Mouse (Mus musculus) heart, embryonic 12.5 days (tissue): ENCODE measurements around the gene Kcnh2. TPM values are rescaled to one million over a fixed set of nuclear protein-coding genes. Genes with fewer than 3 reads are reported as not detected.
A peak's percentile ranks its signal among the peaks of the same experiment; 100 is the strongest.

Source experiments
- ATAC-seq: fragments of 200-750 bp; cut with Nextera tagmentation; 2 replicates; pipeline ENCODE4 v1.8.0; 2017; ENCODE audit warnings: moderate TSS enrichment, moderate library complexity; ENCODE audit not compliant: insufficient number of reproducible peaks, low FRiP score
- H3K27ac ChIP-seq: fragments of 300-500 bp; sonication (generic); 2 replicates; pipeline ENCODE4 v1.5.1; 2016; ENCODE audit warnings: mild to moderate bottlenecking, moderate library complexity; ENCODE audit not compliant: poor library complexity, severe bottlenecking
- H3K27me3 ChIP-seq: fragments of 300-500 bp; sonication (generic); replicated peaks from 2 replicates; pipeline ENCODE4 v1.6.1; 2016; ENCODE audit warnings: mild to moderate bottlenecking, moderate library complexity
- H3K36me3 ChIP-seq: fragments of 300-500 bp; sonication (generic); 2 replicates; pipeline ENCODE4 v1.6.1; 2016; ENCODE audit warnings: mild to moderate bottlenecking, moderate library complexity
- H3K4me1 ChIP-seq: fragments of 300-500 bp; sonication (generic); replicated peaks from 2 replicates; pipeline ENCODE4 v1.6.1; 2016; ENCODE audit warnings: mild to moderate bottlenecking
- H3K4me2 ChIP-seq: fragments of 300-500 bp; sonication (generic); 2 replicates; pipeline ENCODE4 v1.6.1; 2016; ENCODE audit warnings: mild to moderate bottlenecking, moderate library complexity
- H3K4me3 ChIP-seq: fragments of 300-500 bp; sonication (generic); 2 replicates; pipeline ENCODE4 v1.5.1; 2016; ENCODE audit warnings: mild to moderate bottlenecking
- H3K9ac ChIP-seq: fragments of 300-500 bp; sonication (generic); 2 replicates; pipeline ENCODE4 v1.6.1; 2016; ENCODE audit warnings: mild to moderate bottlenecking, moderate library complexity
- H3K9me3 ChIP-seq: fragments of 300-500 bp; sonication (generic); replicated peaks from 2 replicates; pipeline ENCODE4 v1.6.1; 2016; ENCODE audit warnings: mild to moderate bottlenecking, moderate library complexity
- WGBS: fragments of 180-500 bp; shearing (Covaris S2); methylation state at CpG from one replicate; pipeline ENCODE4 v1.1.7; 2016; 5-methylcytosine and 5-hydroxymethylcytosine counted together
- polyA plus RNA-seq: library from polyadenylated mRNA; unstranded; fragments of >200 nt; fragmentation: Nextera tagmentation; extraction: Ambion mirVana; gene quantifications from 2 replicates; pipeline ENCODE4 v1.2.1, GENCODE M21; 2016

Gene Kcnh2
- polyA plus RNA-seq, 1 experiment from 2014 or later, result 40.5 TPM

DNA sequence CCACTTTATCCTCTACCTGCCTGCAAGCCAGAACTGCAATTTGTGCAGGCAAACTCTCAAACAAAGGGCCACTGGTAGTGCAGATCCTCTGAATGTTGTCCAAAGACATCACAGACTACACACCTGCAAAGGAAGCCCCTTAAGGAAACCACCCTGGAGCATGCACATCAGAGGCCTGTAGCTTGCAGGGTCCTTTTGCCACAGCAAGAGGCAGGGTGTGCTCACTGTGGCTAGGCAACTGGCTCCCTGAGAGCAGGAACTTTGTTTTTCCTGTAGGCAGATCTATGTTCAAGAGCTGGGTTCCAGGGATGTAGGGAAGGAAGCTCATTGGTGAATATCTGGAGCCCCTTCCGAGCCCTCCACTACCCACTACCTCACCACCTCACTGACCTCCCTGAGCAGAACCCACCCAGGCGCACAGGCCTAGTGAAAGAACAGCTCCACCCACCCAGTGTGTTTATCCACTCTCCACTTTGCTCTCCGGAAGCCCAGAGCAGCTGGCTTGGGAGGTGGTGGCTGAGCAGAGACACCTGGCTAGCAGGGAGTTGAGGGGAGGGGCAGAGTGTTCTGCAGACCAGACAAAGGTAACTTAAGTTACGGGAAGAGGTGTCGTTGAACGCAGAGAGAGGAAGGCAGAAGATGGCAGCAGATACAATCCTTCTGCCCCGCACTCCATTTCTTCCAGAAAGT lies 4.1 kb downstream of the Kcnh2 start:
- peak overlapping the region; percentile 99; the same call in 1 of the 2 replicates for H3K27ac ChIP-seq
- no peaks in the 10 kb centered on the region for H3K9me3 ChIP-seq
- peak overlapping the region; percentile 82; the same call in 1 of the 2 replicates for H3K4me3 ChIP-seq

DNA sequence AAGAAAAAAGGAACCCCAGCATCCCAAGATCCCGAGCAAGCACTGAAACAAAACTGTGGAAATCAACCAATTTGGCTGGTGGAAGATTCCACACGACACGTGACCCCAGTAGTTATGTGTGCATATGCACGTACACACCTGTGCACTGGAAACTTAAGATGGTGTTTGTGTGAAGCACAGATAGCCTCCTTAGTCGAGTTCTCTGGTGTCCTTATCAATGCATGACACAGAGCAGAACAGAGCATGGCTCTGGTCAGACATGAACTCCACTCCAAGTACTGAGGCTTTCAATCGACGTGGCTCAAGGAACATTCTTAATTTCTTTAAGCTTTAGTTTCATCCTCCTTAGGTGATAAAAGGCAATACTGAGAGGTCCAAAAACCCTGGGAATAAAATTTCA lies 5.1 kb downstream of the Kcnh2 start:
- peaks cover 91% of the 10 kb centered on the region for H3K4me1 ChIP-seq
- H3K9me3 ChIP-seq, result no peaks in the 10 kb centered on the region
- no peak for ATAC-seq
- no peak overlapping the region for H3K4me2 ChIP-seq
- H3K4me3 ChIP-seq, result no peak overlapping the region
- no peaks in the 10 kb centered on the region for H3K27me3 ChIP-seq
- H3K36me3 ChIP-seq, result peaks cover 23% of the 10 kb centered on the region; the same call in 1 of the 2 replicates
- WGBS, result 59% methylated on average over 7 of the region's 7 CpGs
- no peak overlapping the region for H3K27ac ChIP-seq
- no peak overlapping the region for H3K9ac ChIP-seq

More for the DNA sequence above, 4.1 kb downstream of the Kcnh2 start:
- Histone ChIP-seq H3K27me3 (no peaks in the 10 kb centered on the region), H3K36me3 (peaks cover 23% of the 10 kb centered on the region; the same call in 1 of the 2 replicates), H3K4me2 (peak overlapping the region; percentile 91), H3K9ac (no peak overlapping the region), H3K4me1 (peaks cover 86% of the 10 kb centered on the region)
- WGBS, result 42% methylated on average over 7 of the region's 7 CpGs
- no peak for ATAC-seq

DNA sequence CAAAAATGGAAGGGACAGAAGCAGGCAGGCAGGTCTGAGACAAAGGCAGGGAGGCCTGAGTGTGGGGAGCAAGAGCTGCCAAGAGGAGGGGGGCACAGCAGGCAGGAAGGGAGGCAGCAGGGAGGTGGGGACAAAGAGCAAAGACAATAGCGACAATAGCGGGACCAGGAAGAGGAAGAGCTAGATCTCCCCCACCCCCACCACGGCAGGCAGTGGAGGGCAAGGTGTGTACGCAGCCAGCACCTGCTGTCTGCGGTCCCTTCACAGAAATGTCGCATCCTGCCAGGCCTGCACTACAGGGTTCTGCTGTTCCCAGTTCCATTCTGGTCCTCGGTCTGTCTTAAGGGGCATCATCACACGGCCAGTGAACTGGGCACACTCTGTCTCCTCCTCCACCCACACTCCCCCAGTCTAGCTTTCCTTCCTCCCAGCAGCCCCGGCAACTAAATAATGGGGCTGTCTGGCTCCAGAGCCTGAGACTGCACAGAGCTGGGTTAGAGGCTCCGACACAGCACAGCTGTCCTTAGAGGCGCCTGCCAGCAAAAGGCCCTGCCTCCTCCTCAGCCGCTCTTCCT lies 6.8 kb downstream of the Kcnh2 start:
- Histone ChIP-seq H3K4me3 (no peak overlapping the region), H3K4me2 (peak overlapping the region; percentile 46), H3K36me3 (peaks cover 32% of the 10 kb centered on the region), H3K27ac (peak overlapping the region; percentile 75), H3K27me3 (no peaks in the 10 kb centered on the region), H3K9ac (peak overlapping the region; percentile 45), H3K4me1 (peaks cover 97% of the 10 kb centered on the region), H3K9me3 (no peaks in the 10 kb centered on the region)
- ATAC-seq, result peak; percentile 25; the same call in 1 of the 2 replicates
- 12% methylated on average over 12 of the region's 12 CpGs for WGBS

DNA sequence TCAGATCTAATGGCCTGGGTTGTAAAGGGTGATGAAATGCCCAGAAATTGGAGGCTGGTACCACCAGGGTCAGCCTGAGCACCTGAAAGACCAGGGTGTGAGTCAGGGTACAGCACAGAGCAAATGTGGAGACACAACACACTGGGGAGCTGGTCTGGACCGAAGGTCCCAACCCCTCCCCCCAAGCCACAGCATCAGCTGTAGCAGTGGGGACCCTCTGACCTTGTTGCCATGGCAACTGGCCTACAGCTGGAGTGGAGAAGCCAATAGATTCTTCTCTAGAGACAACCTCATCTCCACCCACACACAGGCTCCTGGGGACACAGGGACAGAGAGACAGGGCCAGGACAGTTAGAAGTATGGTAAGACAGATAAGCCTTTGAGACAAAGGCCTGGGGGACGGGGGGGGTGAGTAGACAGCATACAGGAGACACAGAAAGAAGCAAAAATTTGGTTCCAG lies 7.4 kb downstream of the Kcnh2 start:
- Histone ChIP-seq H3K27me3 (no peaks in the 10 kb centered on the region), H3K4me3 (no peak overlapping the region), H3K4me1 (peaks cover 97% of the 10 kb centered on the region), H3K4me2 (peak overlapping the region; percentile 46), H3K9ac (peak overlapping the region; percentile 45), H3K27ac (peak overlapping the region; percentile 75), H3K36me3 (peaks cover 38% of the 10 kb centered on the region), H3K9me3 (no peaks in the 10 kb centered on the region)
- ATAC-seq, result no peak
- 11% methylated on average over 2 of the region's 2 CpGs for WGBS

GRCm38 (mm10) chr5:24343379-24343778 lies 8.0 kb downstream of the Kcnh2 start:
- H3K4me1 ChIP-seq, result peaks cover 97% of the 10 kb centered on the region
- no peaks in the 10 kb centered on the region for H3K9me3 ChIP-seq
- H3K36me3 ChIP-seq, result peaks cover 42% of the 10 kb centered on the region
- H3K4me2 ChIP-seq, result peak overlapping the region; percentile 17; the same call in 1 of the 2 replicates
- peak overlapping the region; percentile 45 for H3K9ac ChIP-seq
- no peak overlapping the region for H3K4me3 ChIP-seq
- no peaks in the 10 kb centered on the region for H3K27me3 ChIP-seq
- peak overlapping the region; percentile 75 for H3K27ac ChIP-seq
- ATAC-seq, result 0 out of 2 replicates have a peak, but pooled peaks have one; percentile 17

GRCm38 (mm10) chr5:24342966-24343365 lies 8.4 kb downstream of the Kcnh2 start:
- H3K27me3 ChIP-seq, result no peaks in the 10 kb centered on the region
- 42% methylated on average over 8 of the region's 8 CpGs for WGBS
- peak overlapping the region; percentile 45 for H3K9ac ChIP-seq
- H3K4me1 ChIP-seq, result peaks cover 97% of the 10 kb centered on the region
- H3K4me3 ChIP-seq, result no peak overlapping the region
- H3K36me3 ChIP-seq, result peaks cover 45% of the 10 kb centered on the region
- H3K4me2 ChIP-seq, result peak overlapping the region; percentile 17
- H3K27ac ChIP-seq, result peak overlapping the region; percentile 75
- H3K9me3 ChIP-seq, result no peaks in the 10 kb centered on the region
- ATAC-seq, result no peak

- 52% methylated on average over 14 of the region's 14 CpGs for WGBS
- Histone ChIP-seq H3K4me1 (peaks cover 97% of the 10 kb centered on the region), H3K4me3 (no peak overlapping the region), H3K27ac (peak overlapping the region; percentile 75), H3K4me2 (peak overlapping the region; percentile 17), H3K9ac (peak overlapping the region; percentile 45), H3K36me3 (peaks cover 43% of the 10 kb centered on the region), H3K27me3 (no peaks in the 10 kb centered on the region), H3K9me3 (no peaks in the 10 kb centered on the region)
- ATAC-seq, result no peak
Observed at GRCm38 (mm10) chr5:24342205-24342963, 9.0 kb downstream of the Kcnh2 start.

GRCm38 (mm10) chr5:24337821-24338220 lies 13.6 kb downstream of the Kcnh2 start:
- ATAC-seq, result no peak
- Histone ChIP-seq H3K36me3 (peaks cover 31% of the 10 kb centered on the region), H3K4me3 (no peak overlapping the region), H3K9me3 (no peaks in the 10 kb centered on the region), H3K27me3 (no peaks in the 10 kb centered on the region), H3K9ac (no peak overlapping the region), H3K27ac (peak overlapping the region; percentile 88), H3K4me2 (peak overlapping the region; percentile 15), H3K4me1 (peaks cover 90% of the 10 kb centered on the region)
- 21% methylated on average over 2 of the region's 2 CpGs for WGBS

GRCm38 (mm10) chr5:24337366-24337765 lies 14.0 kb downstream of the Kcnh2 start:
- Histone ChIP-seq H3K9ac (peak overlapping the region; percentile 44; the same call in 1 of the 2 replicates), H3K4me1 (peaks cover 85% of the 10 kb centered on the region), H3K27ac (peak overlapping the region; percentile 88), H3K9me3 (no peaks in the 10 kb centered on the region), H3K27me3 (no peaks in the 10 kb centered on the region), H3K36me3 (peaks cover 35% of the 10 kb centered on the region), H3K4me3 (no peak overlapping the region), H3K4me2 (peak overlapping the region; percentile 24)
- WGBS, result 5% methylated on average over 9 of the region's 9 CpGs
- ATAC-seq, result peak; percentile 78

- no peak overlapping the region for H3K4me3 ChIP-seq
- peaks cover 81% of the 10 kb centered on the region for H3K4me1 ChIP-seq
- no peaks in the 10 kb centered on the region for H3K9me3 ChIP-seq
- H3K27me3 ChIP-seq, result no peaks in the 10 kb centered on the region
- WGBS, result 12% methylated on average over 3 of the region's 3 CpGs
- ATAC-seq, result peak; percentile 77
- H3K36me3 ChIP-seq, result peaks cover 49% of the 10 kb centered on the region
- H3K9ac ChIP-seq, result peak overlapping the region; percentile 57
- H3K4me2 ChIP-seq, result no peak overlapping the region
- peak overlapping the region; percentile 88 for H3K27ac ChIP-seq
Observed at GRCm38 (mm10) chr5:24335888-24336511, 15.4 kb downstream of the Kcnh2 start.
